Mouse (Mus musculus): ENCODE measurements at regions not wholly inside any gene's neighbourhood (a gene's known extent, or its start where the extent isn't known, plus 50 kb on each side); places are given as distances from the start of the nearest gene placed in this dataset.

- TF ChIP-seq POLR2A (IDR thresholded peaks at IDR 0.05; ENCODE audit: extremely low read depth, insufficient read depth, low read length), result no peak
- no peak for TF ChIP-seq CTCF (IDR thresholded peaks at IDR 0.05; ENCODE audit: low read depth, low read length)
Observed at GRCm38 (mm10) chr4:75744605-75745004, 466.5 kb upstream of the Dmac1 start.

Measured in liver, adult 2 months (tissue).